Mouse (Mus musculus): Measurements from ENCODE around the gene Hhat. TPM values are rescaled to one million over a fixed set of nuclear protein-coding genes. Genes with fewer than 3 reads are reported as not detected.

Gene Hhat
- polyA plus RNA-seq, 1 experiment, result 3.9 TPM

DNA sequence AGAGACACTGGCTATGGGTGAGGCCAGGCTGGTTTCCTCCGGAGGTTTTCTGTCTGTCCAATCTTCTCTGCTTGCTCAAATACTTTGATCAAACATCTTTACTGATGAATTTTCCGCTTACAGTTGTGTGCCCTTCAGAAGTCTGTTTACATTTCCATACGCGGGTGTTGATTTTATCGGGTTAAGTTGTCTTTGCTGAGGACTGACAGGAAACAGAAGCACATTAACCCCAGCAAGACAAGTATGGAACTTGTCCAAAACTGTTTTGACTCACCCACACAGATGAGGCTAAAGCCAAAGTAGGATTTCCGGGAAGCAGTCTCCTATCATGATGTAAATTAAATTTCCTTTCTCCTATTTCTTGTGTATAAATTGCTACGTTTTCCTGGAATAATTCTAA lies 294.3 kb downstream of the Hhat start:
- Histone ChIP-seq H3K79me2 (ENCODE audit: control insufficient read depth, insufficient read depth) (no peaks in the 10 kb centered on the region), H3K27me3 (ENCODE audit: control insufficient read depth, insufficient read depth, insufficient read length) (no peaks in the 10 kb centered on the region), H3K79me3 (ENCODE audit: low read depth) (no peaks in the 10 kb centered on the region), H3ac (ENCODE audit: control insufficient read depth, insufficient read length, low read depth) (no peak overlapping the region), H3K4me3 (ENCODE audit: insufficient read depth, poor library complexity, severe bottlenecking) (no peak overlapping the region), H3K36me3 (ENCODE audit: control insufficient read depth, insufficient read depth) (no peaks in the 10 kb centered on the region)
- TF ChIP-seq MYOD1 (IDR thresholded peaks at IDR 0.05; ENCODE audit: control insufficient read depth, insufficient read length, low read depth) (no peak), CEBPB (IDR thresholded peaks at IDR 0.05; ENCODE audit: low read depth) (no peak), MYOG (IDR thresholded peaks at IDR 0.05; ENCODE audit: control insufficient read depth, extremely low read depth, insufficient read length) (no peak), FOSL1 (IDR thresholded peaks at IDR 0.05; ENCODE audit: insufficient read depth, low read length, poor library complexity, severe bottlenecking) (no peak), USF1 (IDR thresholded peaks at IDR 0.05; ENCODE audit: low read depth) (no peak), CTCF (IDR thresholded peaks at IDR 0.05; ENCODE audit: control insufficient read depth, insufficient read depth, insufficient read length) (no peak), MAX (IDR thresholded peaks at IDR 0.05) (no peak)

DNA sequence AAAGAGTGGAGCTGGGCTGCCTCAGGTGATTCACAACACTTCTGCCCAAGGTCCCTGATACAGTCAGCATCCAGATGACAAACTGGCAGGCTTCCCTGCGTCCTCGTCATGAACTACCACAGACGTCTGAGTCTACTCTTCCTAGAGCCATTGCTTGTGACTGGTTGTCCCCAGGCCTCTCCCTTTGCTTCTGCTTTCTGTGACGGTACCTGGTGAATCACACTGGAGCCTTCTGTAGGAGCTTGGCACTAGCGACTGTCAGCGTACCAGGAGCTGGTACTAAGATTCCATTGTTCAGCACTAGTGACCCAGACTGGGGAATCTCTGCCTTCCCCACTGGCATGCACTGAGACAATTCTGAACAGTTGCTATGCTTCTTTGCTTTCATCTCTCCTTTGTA lies 297.9 kb downstream of the Hhat start:
- no peak overlapping the region for H3K4me3 ChIP-seq (ENCODE audit: insufficient read depth, poor library complexity, severe bottlenecking)
- no peak for TF ChIP-seq MAX (IDR thresholded peaks at IDR 0.05)
- TF ChIP-seq CEBPB (IDR thresholded peaks at IDR 0.05; ENCODE audit: low read depth), result no peak
- no peak for TF ChIP-seq USF1 (IDR thresholded peaks at IDR 0.05; ENCODE audit: low read depth)
- TF ChIP-seq MYOG (IDR thresholded peaks at IDR 0.05; ENCODE audit: control insufficient read depth, extremely low read depth, insufficient read length), result no peak
- no peak for TF ChIP-seq MYOD1 (IDR thresholded peaks at IDR 0.05; ENCODE audit: control insufficient read depth, insufficient read length, low read depth)
- TF ChIP-seq CTCF (IDR thresholded peaks at IDR 0.05; ENCODE audit: control insufficient read depth, insufficient read depth, insufficient read length), result no peak
- TF ChIP-seq FOSL1 (IDR thresholded peaks at IDR 0.05; ENCODE audit: insufficient read depth, low read length, poor library complexity, severe bottlenecking), result no peak
- H3K79me2 ChIP-seq (ENCODE audit: control insufficient read depth, insufficient read depth), result no peaks in the 10 kb centered on the region
- no peaks in the 10 kb centered on the region for H3K79me3 ChIP-seq (ENCODE audit: low read depth)
- H3K36me3 ChIP-seq (ENCODE audit: control insufficient read depth, insufficient read depth), result no peaks in the 10 kb centered on the region
- H3ac ChIP-seq (ENCODE audit: control insufficient read depth, insufficient read length, low read depth), result no peak overlapping the region
- H3K27me3 ChIP-seq (ENCODE audit: control insufficient read depth, insufficient read depth, insufficient read length), result no peaks in the 10 kb centered on the region

- no peak overlapping the region for H3K4me3 ChIP-seq (ENCODE audit: insufficient read depth, poor library complexity, severe bottlenecking)
- TF ChIP-seq MYOG (IDR thresholded peaks at IDR 0.05; ENCODE audit: control insufficient read depth, extremely low read depth, insufficient read length) (no peak), CTCF (IDR thresholded peaks at IDR 0.05; ENCODE audit: control insufficient read depth, insufficient read depth, insufficient read length) (no peak), USF1 (IDR thresholded peaks at IDR 0.05; ENCODE audit: low read depth) (no peak), CEBPB (IDR thresholded peaks at IDR 0.05; ENCODE audit: low read depth) (no peak), MAX (IDR thresholded peaks at IDR 0.05) (no peak), MYOD1 (IDR thresholded peaks at IDR 0.05; ENCODE audit: control insufficient read depth, insufficient read length, low read depth) (no peak)
- H3K27me3 ChIP-seq (ENCODE audit: control insufficient read depth, insufficient read depth, insufficient read length), result no peaks in the 10 kb centered on the region
- no peak overlapping the region for H3ac ChIP-seq (ENCODE audit: control insufficient read depth, insufficient read length, low read depth)
- H3K36me3 ChIP-seq (ENCODE audit: control insufficient read depth, insufficient read depth), result no peaks in the 10 kb centered on the region
- no peaks in the 10 kb centered on the region for H3K79me2 ChIP-seq (ENCODE audit: control insufficient read depth, insufficient read depth)
- no peaks in the 10 kb centered on the region for H3K79me3 ChIP-seq (ENCODE audit: low read depth)
Observed at GRCm38 (mm10) chr1:192472366-192472765, 298.7 kb downstream of the Hhat start.

DNA sequence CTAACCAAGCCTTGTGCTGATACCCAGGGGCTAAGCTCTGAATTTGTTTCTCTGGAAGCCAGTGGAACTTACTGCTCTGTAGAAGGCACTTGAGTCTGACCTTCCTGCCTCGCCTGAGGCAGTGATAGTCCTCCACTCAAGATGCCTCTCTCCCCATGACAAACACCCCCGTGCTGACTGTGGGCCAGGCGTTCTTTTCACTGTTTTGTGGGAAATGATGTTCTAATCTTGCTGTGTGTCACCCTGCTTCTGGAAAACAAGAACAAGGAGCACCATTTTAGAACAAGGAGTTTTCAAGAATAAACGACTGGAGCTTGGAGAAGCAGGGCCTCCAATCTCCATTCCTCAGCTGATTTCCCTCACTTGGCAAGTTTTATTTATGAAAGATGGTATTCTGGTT lies 307.3 kb downstream of the Hhat start:
- H3K27me3 ChIP-seq (ENCODE audit: control insufficient read depth, insufficient read depth, insufficient read length), result no peaks in the 10 kb centered on the region
- no peaks in the 10 kb centered on the region for H3K79me3 ChIP-seq (ENCODE audit: low read depth)
- no peak for TF ChIP-seq CTCF (IDR thresholded peaks at IDR 0.05; ENCODE audit: control insufficient read depth, insufficient read depth, insufficient read length)
- no peak for TF ChIP-seq FOSL1 (IDR thresholded peaks at IDR 0.05; ENCODE audit: insufficient read depth, low read length, poor library complexity, severe bottlenecking)
- TF ChIP-seq MYOG (IDR thresholded peaks at IDR 0.05; ENCODE audit: control insufficient read depth, extremely low read depth, insufficient read length), result no peak
- TF ChIP-seq CEBPB (IDR thresholded peaks at IDR 0.05; ENCODE audit: low read depth), result no peak
- no peak for TF ChIP-seq USF1 (IDR thresholded peaks at IDR 0.05; ENCODE audit: low read depth)
- TF ChIP-seq MAX (IDR thresholded peaks at IDR 0.05), result no peak
- TF ChIP-seq MYOD1 (IDR thresholded peaks at IDR 0.05; ENCODE audit: control insufficient read depth, insufficient read length, low read depth), result no peak
- H3ac ChIP-seq (ENCODE audit: control insufficient read depth, insufficient read length, low read depth), result no peak overlapping the region
- no peak overlapping the region for H3K4me3 ChIP-seq (ENCODE audit: insufficient read depth, poor library complexity, severe bottlenecking)
- H3K79me2 ChIP-seq (ENCODE audit: control insufficient read depth, insufficient read depth), result no peaks in the 10 kb centered on the region
- no peaks in the 10 kb centered on the region for H3K36me3 ChIP-seq (ENCODE audit: control insufficient read depth, insufficient read depth)

GRCm38 (mm10) chr1:192457526-192458206 lies 313.4 kb downstream of the Hhat start:
- Histone ChIP-seq H3K27me3 (ENCODE audit: control insufficient read depth, insufficient read depth, insufficient read length) (no peaks in the 10 kb centered on the region), H3K79me2 (ENCODE audit: control insufficient read depth, insufficient read depth) (no peaks in the 10 kb centered on the region), H3K4me3 (ENCODE audit: insufficient read depth, poor library complexity, severe bottlenecking) (no peak overlapping the region), H3ac (ENCODE audit: control insufficient read depth, insufficient read length, low read depth) (no peak overlapping the region), H3K79me3 (ENCODE audit: low read depth) (no peaks in the 10 kb centered on the region), H3K36me3 (ENCODE audit: control insufficient read depth, insufficient read depth) (no peaks in the 10 kb centered on the region)
- TF ChIP-seq MAX (IDR thresholded peaks at IDR 0.05) (no peak), USF1 (IDR thresholded peaks at IDR 0.05; ENCODE audit: low read depth) (no peak), CEBPB (IDR thresholded peaks at IDR 0.05; ENCODE audit: low read depth) (no peak), FOSL1 (IDR thresholded peaks at IDR 0.05; ENCODE audit: insufficient read depth, low read length, poor library complexity, severe bottlenecking) (no peak), MYOG (IDR thresholded peaks at IDR 0.05; ENCODE audit: control insufficient read depth, extremely low read depth, insufficient read length) (no peak), MYOD1 (IDR thresholded peaks at IDR 0.05; ENCODE audit: control insufficient read depth, insufficient read length, low read depth) (no peak), CTCF (IDR thresholded peaks at IDR 0.05; ENCODE audit: control insufficient read depth, insufficient read depth, insufficient read length) (no peak)
